Mouse (Mus musculus) testis, adult 2 months (tissue): ENCODE results near the gene Ttc9b. TPM values are rescaled to one million over a fixed set of nuclear protein-coding genes. Genes with fewer than 3 reads are reported as not detected.

ENCODE experiments used
- H3K27ac ChIP-seq: fragments of 200-500 bp; 2 replicates; pipeline ENCODE4 v1.5.1; 2012; ENCODE audit warnings: low read depth, low read length; ENCODE audit not compliant: control insufficient read depth, insufficient read depth
- H3K27me3 ChIP-seq: fragments of 200-500 bp; 2 replicates; pipeline ENCODE4 v1.6.1; 2012; ENCODE audit warnings: mild to moderate bottlenecking, low read length, moderate library complexity; ENCODE audit not compliant: control insufficient read depth, insufficient read depth
- H3K36me3 ChIP-seq: fragments of 200-500 bp; 2 replicates; pipeline ENCODE4 v1.6.1; 2012; ENCODE audit warnings: mild to moderate bottlenecking, low read length; ENCODE audit not compliant: control insufficient read depth, insufficient read depth
- H3K4me1 ChIP-seq: fragments of 200-500 bp; 2 replicates; pipeline ENCODE4 v1.6.1; 2012; ENCODE audit warnings: low read length; ENCODE audit not compliant: control insufficient read depth, insufficient read depth
- H3K4me3 ChIP-seq: fragments of 200-500 bp; 2 replicates; pipeline ENCODE4 v1.5.1; 2012; ENCODE audit warnings: low read depth, mild to moderate bottlenecking, low read length, moderate library complexity, mixed read lengths; ENCODE audit not compliant: control insufficient read depth
- CTCF ChIP-seq: fragments of 200-500 bp; IDR thresholded peaks from 2 replicates; pipeline ENCODE4 v1.5.1; 2012; ENCODE audit warnings: low read depth, mild to moderate bottlenecking, inconsistent platforms, low read length, moderate library complexity; ENCODE audit not compliant: control insufficient read depth, insufficient read depth, insufficient replicate concordance
- POLR2A ChIP-seq: fragments of 200-500 bp; IDR thresholded peaks from 2 replicates; pipeline ENCODE4 v1.6.1; 2012; ENCODE audit warnings: low read depth, mild to moderate bottlenecking, inconsistent platforms, low read length, moderate library complexity; ENCODE audit not compliant: control insufficient read depth
- polyA plus RNA-seq: library from polyadenylated mRNA; depleted of rRNA; stranded (reverse); fragments of >200 nt; gene quantifications from 2 replicates; pipeline ENCODE4 v1.2.3, GENCODE M21; 2012

Ttc9b gene
- polyA plus RNA-seq, 1 experiment, result 0.51 TPM

DNA sequence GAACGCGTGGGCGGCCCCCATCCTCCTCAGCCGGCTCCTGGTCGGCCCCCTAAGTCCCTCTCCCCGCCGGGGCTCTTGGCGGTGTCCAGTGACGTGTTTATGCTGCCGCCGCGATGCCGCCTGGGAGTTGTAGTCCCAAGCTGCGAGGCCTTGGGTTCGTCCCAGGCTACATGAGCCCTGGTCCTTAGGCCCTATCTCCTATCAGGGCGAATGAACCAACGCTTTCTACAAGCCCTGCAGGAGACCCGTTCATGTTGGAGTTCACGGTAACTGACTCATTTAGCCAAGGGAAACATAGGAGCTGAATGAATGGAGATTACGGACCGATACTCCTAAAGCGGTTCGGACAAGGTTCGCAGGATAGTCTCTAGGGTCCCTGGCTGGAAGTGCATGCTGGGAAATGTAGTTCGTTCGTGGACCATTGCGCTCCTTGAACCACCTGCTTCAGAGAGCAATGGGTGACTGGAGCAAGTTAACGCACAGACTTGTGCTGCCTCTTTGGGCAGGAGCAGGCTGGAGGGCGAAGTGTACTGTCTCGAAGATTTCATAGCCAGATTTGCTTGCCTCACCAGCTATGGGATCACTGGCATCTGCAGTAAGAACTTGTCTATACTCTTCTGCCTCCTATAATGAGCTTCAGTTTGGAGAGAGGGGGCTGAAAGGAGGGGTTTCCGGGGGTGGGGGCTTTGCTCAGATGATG lies 21.0 kb downstream of the Ttc9b start, which contains the start of gene Map3k10:
Gene Map3k10, minus strand, starts transcription at position 77 of the 700 bp plus-strand sequence.
- H3K36me3 ChIP-seq, result no peaks in the 10 kb centered on the region
- peak within 1 kb of the TSS; percentile 89 for H3K4me3 ChIP-seq
- peak within 1 kb of the TSS; percentile 90 for H3K27ac ChIP-seq
- no peaks in the 10 kb centered on the region for H3K27me3 ChIP-seq
- peaks cover 10% of the 10 kb centered on the region for H3K4me1 ChIP-seq
- TF ChIP-seq CTCF (no peak), POLR2A (peak; percentile 57)

DNA sequence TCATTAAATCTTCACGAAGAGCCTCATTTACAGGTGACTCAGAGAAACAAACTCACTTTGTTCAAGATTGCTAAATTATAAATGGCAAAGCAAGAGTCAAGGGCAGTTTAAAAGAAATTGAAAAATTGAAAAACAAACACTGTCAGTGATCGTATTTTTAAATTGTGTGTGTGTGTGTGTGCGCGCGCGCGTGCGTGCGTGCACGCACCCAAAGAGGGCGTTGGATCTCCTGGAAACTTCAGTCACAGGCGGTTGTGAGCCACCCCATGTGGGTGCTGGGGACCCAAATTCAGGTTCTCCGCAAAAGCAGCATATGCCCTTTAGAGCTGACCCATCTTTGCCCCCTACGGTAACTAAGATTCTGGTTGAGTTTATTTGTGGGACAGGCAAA lies 21.5 kb downstream of the Ttc9b start:
- Histone ChIP-seq H3K27ac (no peak overlapping the region), H3K4me1 (peaks cover 10% of the 10 kb centered on the region), H3K36me3 (no peaks in the 10 kb centered on the region), H3K4me3 (peak overlapping the region; percentile 41), H3K27me3 (no peaks in the 10 kb centered on the region)
- TF ChIP-seq POLR2A (peak; percentile 33; the same call in 1 of the 2 replicates), CTCF (no peak)

DNA sequence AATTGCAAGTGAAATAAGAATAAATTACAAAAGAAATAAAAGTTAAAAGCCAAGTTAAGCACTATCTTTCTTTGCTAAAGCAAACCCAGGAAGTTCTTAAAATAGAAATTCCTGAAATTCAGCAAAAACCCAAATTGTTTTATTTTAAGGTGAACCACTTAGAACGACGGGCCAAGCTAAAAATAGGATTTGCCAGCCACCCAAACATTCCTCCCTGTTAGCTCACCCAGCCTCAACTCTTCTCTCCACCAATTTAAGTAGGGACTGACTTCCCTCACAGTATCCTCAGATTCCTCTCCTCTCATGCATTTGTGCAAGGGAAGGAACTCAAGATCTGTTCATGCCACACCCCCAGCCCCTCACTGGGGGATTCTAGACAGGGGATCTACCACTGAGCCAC lies 29.5 kb downstream of the Ttc9b start:
- no peaks in the 10 kb centered on the region for H3K36me3 ChIP-seq
- H3K4me1 ChIP-seq, result peaks cover 3% of the 10 kb centered on the region
- no peak for TF ChIP-seq POLR2A
- TF ChIP-seq CTCF, result no peak
- H3K27ac ChIP-seq, result no peak overlapping the region
- H3K27me3 ChIP-seq, result no peaks in the 10 kb centered on the region
- no peak overlapping the region for H3K4me3 ChIP-seq

DNA sequence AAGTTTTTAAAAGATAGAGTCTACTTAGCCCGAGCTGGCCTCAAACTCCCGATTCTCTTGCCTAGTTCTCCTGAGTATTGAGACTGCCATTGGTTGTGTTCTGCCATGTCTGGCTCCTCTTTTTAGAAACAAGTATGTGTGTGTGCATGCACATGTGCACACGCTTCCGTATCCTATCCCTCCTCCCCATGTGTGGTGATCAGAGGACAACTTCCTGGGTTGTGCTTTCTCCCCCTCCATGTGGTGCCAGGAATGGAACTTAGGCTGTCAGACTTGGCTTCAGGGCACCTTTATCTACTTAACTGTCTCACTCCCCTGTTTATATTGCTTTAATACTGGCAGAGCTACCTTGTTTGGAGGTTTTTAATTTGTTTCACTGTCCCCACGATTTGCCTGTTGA lies 31.5 kb downstream of the Ttc9b start:
- TF ChIP-seq POLR2A (no peak), CTCF (no peak)
- H3K4me3 ChIP-seq, result no peak overlapping the region
- peaks cover 14% of the 10 kb centered on the region for H3K4me1 ChIP-seq
- no peaks in the 10 kb centered on the region for H3K27me3 ChIP-seq
- no peaks in the 10 kb centered on the region for H3K36me3 ChIP-seq
- no peak overlapping the region for H3K27ac ChIP-seq

DNA sequence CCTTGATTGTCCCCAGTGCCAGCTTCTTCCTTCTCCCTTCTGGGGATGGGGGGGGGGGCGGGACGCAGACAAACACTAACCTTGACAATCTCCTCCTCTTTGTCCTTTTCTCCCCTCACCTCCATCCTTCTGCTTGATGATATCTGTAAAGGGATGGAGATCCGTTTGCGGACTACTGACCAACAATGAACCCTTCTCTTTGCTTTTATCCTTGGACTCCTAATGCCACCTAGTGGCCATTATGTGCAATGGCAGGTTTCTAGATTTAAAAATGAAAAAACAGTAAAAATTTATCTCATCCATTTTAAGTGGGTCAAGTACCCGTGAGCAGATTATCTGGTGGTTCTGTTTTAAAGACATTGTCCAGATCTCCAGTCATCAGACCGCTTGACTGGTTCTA lies 32.0 kb downstream of the Ttc9b start:
- H3K4me1 ChIP-seq, result peaks cover 14% of the 10 kb centered on the region
- H3K4me3 ChIP-seq, result no peak overlapping the region
- TF ChIP-seq CTCF (no peak), POLR2A (no peak)
- no peaks in the 10 kb centered on the region for H3K27me3 ChIP-seq
- H3K27ac ChIP-seq, result no peak overlapping the region
- no peaks in the 10 kb centered on the region for H3K36me3 ChIP-seq

DNA sequence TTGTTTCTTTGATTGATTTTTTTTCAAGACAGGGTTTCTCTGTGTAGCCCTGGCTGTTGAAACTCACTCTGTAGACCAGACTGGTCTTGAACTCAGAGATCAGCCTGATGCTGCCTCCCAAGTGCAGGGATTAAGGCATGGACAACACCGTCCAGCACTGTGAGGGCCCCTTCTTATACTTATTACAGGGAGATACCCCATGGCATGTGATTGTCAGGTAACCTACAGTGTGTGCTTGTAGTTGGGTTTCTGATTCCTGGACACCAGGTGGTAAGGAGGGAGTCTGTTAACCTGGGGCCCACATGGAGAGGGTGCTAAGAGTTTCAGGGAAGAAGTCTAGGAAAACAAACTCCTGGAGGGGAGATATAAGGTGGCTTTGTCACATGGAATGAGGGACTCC lies 33.3 kb downstream of the Ttc9b start:
- TF ChIP-seq CTCF, result no peak
- TF ChIP-seq POLR2A, result no peak
- no peaks in the 10 kb centered on the region for H3K27me3 ChIP-seq
- H3K36me3 ChIP-seq, result no peaks in the 10 kb centered on the region
- H3K4me3 ChIP-seq, result no peak overlapping the region
- no peak overlapping the region for H3K27ac ChIP-seq
- peaks cover 12% of the 10 kb centered on the region for H3K4me1 ChIP-seq

DNA sequence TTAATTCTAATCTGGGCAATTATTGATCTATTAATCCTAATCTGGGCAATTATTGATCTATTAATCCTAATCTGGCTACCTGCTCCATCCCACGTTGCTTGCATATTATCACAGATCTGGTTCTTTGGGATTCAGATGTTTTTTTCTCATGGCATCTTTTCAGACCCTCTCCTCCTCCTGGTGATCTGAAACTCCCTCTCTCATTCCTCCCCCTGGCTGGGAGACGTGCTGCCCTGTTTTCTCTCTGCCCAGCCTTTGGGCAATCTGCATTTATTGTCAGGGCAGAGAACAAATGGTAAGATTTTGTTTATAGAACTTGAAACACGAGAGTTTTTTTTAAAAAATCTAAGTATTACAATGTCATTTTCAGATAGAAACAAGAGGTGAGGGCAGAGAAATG lies 34.1 kb downstream of the Ttc9b start:
- Histone ChIP-seq H3K4me1 (peaks cover 12% of the 10 kb centered on the region), H3K27me3 (no peaks in the 10 kb centered on the region), H3K4me3 (no peak overlapping the region), H3K36me3 (no peaks in the 10 kb centered on the region), H3K27ac (no peak overlapping the region)
- TF ChIP-seq CTCF (no peak), POLR2A (no peak)

DNA sequence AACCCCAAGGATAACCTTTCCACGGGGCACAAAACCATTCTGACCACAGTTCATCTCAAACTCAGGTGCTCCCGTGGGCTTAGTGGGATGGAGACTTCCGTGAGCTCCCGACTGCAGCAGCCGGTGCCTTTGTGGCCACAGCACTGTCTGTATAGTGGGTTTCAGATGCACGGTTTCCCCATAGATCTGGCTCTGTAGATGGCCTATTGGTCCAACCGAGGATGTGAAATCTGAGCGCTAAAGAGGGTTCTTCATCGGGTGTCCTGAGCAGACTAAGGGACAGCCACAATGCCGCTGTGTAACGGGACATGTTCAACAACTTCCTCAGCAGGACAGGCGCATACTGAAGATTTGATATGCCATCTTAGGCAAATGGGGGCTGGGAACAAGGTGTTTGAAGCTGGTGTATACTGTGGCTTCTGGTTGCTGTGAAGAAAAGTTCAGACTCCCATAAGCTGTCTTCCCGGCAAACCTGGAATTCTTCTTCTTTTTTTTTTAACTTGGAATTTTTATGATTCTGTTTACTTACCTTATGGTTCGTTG lies 34.6 kb downstream of the Ttc9b start:
- TF ChIP-seq POLR2A (no peak), CTCF (no peak)
- H3K4me1 ChIP-seq, result peaks cover 12% of the 10 kb centered on the region
- no peaks in the 10 kb centered on the region for H3K27me3 ChIP-seq
- no peak overlapping the region for H3K27ac ChIP-seq
- no peaks in the 10 kb centered on the region for H3K36me3 ChIP-seq
- H3K4me3 ChIP-seq, result no peak overlapping the region
